Mouse (Mus musculus): ENCODE measurements around the gene Adamts20.
"Not testable (repeated sequence)": the region's sequence is repeated elsewhere in the genome, so short reads cannot be mapped to it uniquely, and the experiment has no call there.

Adamts20 gene

DNA sequence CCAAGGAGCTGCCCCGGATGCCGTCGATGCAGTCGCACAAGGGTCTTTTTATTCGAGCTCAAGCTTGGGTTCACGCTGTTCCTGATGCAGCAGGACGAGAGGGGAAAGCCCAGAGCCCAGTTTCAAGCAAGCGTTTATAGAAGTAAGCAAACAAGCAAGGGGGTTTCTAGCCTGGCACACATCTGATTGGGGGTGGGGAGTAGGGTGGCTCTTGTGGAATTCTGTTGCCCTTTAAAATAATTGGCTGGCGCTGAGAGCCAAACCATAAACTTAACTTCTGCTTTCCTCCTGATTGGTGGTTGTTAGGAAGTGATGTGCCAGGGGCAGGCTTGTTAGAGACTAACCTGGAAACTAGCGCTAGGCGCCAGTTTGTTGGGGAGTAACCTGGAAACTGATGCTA, at the start of gene Adamts20:
Gene Adamts20 (minus strand): TSS at position 101 of the 400 bp plus-strand sequence.
- in situ Hi-C loops (cut with MboI) = no loop called here

- in situ Hi-C loops (cut with MboI) = no loop called here
Measured at GRCm38 (mm10) chr15:94503451-94504215, 38.4 kb upstream of the Adamts20 start.

DNA sequence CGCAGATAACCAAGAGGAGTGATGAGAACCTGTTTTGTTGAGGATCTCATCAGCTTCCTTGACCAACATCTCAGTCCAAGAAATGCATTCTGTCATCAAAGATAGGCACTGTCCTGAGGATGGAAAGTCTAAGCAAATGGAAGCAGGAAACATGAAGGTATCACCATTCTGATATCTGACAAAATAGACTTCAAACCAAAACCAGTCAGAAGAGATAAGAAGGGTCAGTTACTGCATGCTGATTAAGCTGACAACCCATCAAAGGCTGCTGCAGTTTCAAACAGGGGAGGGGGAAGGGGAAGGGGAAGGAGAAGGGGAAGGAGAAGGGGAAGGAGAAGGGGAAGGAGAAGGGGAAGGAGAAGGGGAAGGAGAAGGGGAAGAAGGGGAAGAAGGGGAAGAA, 34.0 kb upstream of the Adamts20 start:
- in situ Hi-C loops (cut with MboI) = no loop called here

GRCm38 (mm10) chr15:94495936-94496335, 30.7 kb upstream of the Adamts20 start:
- in situ Hi-C loops (cut with MboI) = no loop called here

DNA sequence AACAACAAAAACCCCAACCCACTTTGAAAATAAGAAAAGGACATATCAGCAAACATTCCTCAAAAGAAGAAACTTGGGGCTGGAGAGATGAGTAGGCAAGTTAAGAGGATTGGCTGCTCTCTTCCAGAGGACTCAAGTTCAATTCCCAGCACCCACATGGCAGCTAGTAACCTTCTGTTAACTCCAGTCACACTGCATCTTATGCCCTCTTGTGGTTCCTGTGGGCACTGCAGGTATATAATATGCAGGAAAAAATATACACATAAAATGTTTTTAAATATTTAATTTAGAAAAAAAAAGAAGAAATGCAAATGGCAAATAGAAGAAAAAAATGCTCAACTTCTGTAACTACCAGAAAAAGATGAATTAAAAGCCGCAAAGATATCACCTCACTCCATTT, 29.2 kb upstream of the Adamts20 start:
- in situ Hi-C loops (cut with MboI) = no loop called here

DNA sequence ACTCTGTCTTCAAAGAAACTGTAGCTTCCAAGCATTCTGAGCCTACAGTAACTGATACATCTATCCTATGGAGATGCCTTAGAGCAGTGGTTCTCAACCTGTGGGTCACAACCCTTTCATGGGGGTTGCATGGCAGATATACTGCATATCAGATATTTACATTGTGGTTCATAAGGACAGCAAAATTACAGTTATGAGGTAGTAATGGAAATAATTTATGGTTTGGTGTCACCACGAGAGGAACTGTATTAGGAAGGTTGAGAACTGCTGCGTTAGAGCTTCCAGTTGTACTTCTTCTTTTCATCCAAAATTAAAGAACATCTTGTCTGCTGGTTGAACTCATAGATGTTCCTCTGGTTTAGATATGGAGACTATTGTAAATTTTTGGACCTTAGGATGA, 24.2 kb upstream of the Adamts20 start:
- in situ Hi-C loops (cut with MboI) = no loop called here

DNA sequence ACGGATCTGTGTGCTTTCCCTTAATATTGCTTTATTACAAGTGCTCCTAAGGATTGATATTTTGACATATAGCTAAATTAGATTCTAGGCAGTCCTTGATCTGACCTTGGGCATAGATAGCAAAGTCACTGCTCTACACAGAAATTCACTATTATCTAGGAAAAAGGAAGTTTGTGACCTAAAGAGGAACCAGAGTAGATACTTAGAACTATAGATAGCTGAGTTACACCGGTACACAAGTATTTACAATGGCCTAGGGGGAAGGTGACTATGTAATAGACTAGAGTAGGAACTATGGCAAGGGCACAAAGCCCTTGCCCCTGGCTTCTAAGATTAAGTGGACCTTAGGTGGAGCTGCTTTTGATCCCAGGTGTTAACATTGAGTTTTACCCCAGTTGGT, 22.8 kb upstream of the Adamts20 start:
- in situ Hi-C loops (cut with MboI) = not testable (repeated sequence)

DNA sequence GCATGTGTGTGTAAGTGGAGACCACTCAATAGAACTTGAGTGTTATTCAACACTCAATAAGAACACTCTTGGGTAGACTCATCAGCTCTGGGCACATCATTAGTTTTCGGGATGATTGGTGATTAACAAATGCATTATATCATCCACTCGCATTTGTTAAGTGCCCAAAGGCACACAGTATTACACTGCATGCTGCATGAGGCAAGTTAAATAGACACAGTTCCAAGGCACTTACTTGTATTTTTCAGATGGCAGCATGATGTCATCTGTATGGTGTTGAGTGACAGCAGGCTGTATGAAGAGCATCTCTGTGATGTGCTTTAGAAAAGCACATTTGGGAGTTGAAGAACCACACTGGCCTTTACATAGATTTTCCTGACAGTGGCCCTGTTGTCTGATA, 17.3 kb upstream of the Adamts20 start:
- in situ Hi-C loops (cut with MboI) = no loop called here

DNA sequence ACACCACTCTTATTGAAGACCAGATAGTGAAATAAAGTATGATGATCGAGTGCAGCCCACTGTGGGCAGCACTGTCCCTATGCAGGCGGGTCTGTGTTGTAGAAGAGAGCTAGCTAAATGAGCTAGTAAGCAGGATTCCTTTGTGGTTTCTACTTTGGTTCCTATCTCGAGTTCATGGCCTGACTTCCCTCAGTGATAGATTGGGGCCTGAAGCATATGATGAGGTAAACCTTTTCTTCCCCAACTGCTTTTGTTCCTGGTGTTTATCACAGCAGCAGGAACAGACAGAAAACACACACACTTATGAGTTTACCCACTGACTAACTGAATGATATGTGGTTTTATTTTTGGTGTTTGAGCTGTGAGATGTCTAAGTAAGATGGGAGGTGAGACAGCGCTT, 15.6 kb upstream of the Adamts20 start:
- in situ Hi-C loops (cut with MboI) = no loop called here

DNA sequence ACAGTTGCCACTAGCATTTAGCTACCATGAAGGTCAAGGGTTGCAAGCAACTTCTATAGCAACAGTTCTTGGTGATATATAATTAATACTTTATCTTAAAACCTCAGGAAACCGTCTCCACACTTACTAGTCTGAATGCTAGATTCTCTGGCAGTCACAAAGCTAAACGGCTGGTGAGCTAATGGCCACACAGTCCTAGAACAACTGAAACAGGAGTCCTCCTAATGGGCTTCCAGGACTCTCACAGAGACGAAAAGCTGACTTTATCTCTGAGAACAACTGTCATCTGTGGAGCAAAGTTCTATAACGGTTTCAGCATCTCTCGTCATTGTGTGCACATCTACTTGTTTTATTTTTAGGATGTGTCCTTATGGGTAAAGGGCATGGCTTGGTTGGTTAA, 15.0 kb upstream of the Adamts20 start:
- in situ Hi-C loops (cut with MboI) = no loop called here

DNA sequence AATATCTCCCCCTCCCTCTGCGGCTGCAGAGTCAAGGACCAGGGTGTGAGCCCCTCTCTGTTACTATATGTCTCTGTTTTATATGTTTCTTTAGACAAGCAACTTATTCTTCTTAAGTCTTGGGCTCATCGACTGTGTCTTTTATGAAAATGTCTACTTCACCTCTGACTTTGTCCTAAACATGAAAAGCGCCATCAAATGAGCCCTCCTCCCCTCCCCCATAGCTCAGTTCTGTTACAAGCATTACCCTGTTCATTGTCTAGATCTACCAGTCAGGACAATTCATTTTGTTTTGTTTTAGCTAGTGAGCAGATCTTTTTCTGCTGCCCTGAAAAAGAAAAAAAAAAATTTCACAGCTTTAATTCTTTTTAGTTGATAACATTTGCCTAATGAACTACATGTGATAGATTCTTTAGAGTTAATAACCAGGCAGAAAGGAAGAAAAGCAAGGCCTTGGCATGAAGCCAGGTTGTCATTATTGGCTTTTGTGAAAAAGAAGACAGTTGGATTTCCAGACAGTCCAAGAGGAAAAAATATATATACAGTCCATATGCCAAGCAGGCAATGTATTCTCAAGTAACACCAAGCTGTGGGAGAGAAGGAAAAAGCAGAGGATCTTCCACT, 14.4 kb upstream of the Adamts20 start:
- in situ Hi-C loops (cut with MboI) = no loop called here

GRCm38 (mm10) chr15:94478706-94479105, 13.5 kb upstream of the Adamts20 start:
- in situ Hi-C loops (cut with MboI) = no loop called here

- in situ Hi-C loops (cut with MboI) = no loop called here
Measured at GRCm38 (mm10) chr15:94477287-94477686, 12.1 kb upstream of the Adamts20 start.

DNA sequence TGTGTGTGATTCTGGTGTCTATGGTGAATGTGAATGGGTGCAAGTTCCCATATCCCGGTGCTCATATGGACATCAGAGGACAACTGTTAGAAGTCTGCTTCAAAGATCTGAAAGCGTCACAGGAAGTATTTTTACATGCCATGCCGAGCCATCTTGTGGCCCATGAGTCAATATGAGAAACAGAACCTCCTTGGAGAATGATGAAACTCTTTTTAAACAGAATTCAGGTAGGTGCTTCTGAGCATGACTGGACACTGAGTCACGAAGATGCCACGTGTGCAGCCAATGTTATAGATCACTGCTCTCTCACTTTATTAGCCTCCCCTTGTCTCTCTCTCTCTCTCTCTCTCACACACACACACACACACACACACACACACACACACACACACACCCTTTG, 10.8 kb upstream of the Adamts20 start:
- in situ Hi-C loops (cut with MboI) = no loop called here

DNA sequence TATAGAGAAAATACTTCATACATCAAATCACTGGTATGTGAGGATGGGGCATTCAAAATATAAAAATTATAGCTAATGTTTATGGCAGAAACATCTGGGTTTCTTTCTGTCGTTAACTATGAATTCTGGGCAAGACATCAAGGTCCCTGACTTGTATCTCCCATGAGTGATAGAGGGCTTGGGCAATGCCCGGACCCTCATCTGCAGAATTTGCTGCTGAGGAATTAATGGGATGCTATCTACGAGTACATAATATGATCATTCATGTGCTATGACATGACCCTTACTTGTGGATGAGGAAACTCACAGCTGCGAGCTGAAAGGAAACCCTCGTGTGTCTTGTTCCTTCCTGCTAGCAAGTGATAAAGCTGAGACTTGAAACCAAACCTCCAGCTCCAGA, 5.1 kb upstream of the Adamts20 start:
- in situ Hi-C loops (cut with MboI) = no loop called here

DNA sequence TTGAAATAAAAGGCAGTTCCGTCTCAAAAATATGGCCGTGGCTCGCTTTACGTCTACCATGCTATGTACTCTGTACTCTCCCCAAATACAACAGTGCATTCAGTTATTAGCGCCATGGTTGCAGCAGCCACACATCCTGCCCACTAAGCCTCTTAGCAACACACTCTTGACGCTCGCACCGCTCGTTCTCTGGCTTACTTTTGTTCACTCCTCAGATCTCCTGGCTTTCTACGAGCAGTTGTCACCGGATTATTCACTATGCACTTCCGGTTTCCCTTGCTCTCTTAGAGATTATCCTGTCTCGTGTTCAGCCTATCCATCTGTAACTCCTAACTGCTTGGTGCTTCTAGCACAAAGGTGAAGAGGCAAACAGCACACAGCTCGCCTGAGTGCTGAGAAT, 337 bp downstream of the Adamts20 start:
- in situ Hi-C loops (cut with MboI) = no loop called here

GRCm38 (mm10) chr15:94463251-94463650, 2.0 kb downstream of the Adamts20 start:
- in situ Hi-C loops (cut with MboI) = no loop called here

DNA sequence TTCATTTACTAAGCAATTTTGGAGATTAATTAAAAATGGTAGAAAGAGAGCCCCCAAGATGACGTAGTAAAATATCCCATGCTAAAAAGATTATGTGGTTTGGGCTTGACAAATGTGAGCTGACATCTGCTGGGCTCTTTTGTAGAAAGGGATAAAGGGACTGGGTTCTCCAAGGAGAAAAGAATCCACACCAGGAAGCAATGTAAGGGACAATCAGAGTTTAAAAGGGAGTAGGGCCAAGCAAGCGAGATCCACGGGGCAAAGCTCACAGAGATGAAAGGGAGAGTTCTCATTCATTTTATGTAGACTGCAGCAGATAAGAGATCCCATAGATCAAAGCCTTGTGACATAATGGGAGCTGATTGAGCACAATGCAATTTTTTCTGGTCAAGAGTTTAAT, 3.0 kb downstream of the Adamts20 start:
- in situ Hi-C loops (cut with MboI) = no loop called here

DNA sequence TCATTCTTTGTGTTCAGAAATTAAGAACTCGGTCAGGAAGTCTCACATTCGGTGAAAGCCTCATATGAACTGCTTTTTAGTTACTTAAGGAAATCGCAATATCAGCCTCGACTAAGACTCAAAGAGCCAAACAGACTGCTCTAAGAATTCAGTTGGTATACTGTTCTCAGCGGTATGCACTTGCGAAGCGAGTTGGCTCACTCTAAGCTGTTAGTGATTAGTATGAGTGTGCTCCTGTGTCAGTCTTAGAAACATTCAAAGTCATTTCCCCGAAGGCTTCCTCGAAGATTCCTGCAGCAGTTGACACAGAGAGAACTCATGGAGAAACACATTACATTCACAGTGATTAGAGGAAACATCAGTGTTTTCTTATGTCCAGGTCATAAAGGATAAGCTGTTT, 4.1 kb downstream of the Adamts20 start:
- in situ Hi-C loops (cut with MboI) = no loop called here

- in situ Hi-C loops (cut with MboI) = no loop called here
Measured at GRCm38 (mm10) chr15:94457636-94458390, 7.4 kb downstream of the Adamts20 start.

- in situ Hi-C loops (cut with MboI) = no loop called here
Measured at GRCm38 (mm10) chr15:94452848-94453247, 12.4 kb downstream of the Adamts20 start.

DNA sequence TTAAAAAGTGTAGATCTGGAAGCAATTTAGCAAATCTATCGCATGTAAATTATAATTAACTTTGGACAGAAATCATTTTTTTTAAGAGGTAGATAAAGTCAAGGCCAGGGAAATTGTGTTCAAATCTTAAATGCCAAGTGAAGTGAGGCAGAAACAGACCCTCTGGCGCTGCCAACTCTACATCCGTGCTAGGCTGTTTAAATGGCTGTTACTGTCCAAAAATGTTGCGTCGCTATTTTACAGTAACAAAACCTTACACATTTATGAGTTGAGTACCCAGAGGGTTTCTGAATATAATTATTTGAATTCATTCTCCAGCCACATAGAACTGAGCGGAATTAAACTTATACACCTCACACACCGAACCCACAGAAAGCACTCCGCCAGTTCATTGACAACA, 13.6 kb downstream of the Adamts20 start:
- in situ Hi-C loops (cut with MboI) = no loop called here

All from mature B cell (primary cell).